Comparison of ENCODE assay signal across 12 mouse cellular contexts in the genomic region with DNA sequence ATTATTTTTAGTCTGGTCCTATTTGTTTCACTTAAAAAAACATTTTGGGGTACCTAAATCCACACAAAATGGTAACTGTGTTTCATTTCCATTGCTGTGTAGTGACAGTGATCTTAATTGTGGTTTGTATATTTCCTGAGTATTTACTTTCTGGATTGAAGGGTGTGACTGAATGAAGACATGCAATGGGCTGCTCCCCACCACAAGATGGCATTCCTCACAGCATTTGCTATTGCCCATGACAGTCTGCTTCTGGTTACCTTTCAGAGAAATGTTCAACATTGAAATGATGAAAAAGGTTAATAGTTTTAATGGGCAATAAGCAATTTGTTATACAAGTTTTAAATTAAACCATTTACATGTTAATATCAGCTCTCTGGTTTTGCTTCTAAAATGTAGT. TPM values are rescaled to one million over a fixed set of nuclear protein-coding genes. Genes with fewer than 3 reads are reported as not detected.
A peak's percentile ranks its signal among the peaks of the same experiment; 100 is the strongest.
DNase-seq lines count a peak whose midpoint lies in the region; ATAC-seq and TF ChIP-seq lines count a peak whose summit lies in the region.
"Had no signal": no experiment of that assay in that cellular context is flagged by ENCODE, and none has a peak within 500 bp of the region (broad histone marks: within the 10 kb centered on the region; RNA-seq: fewer than 3 reads in every experiment).

No protein-coding gene starts in this region.

- no peak for TF ChIP-seq POLR2A in cerebellum, adult 2 months (IDR thresholded peaks at IDR 0.05; ENCODE audit: borderline replicate concordance, insufficient read depth, low read length)
- no peak for TF ChIP-seq POLR2A in lung, adult 2 months (IDR thresholded peaks at IDR 0.05; ENCODE audit: borderline replicate concordance, extremely low read depth, low read depth, low read length)

- no peak for ATAC-seq in heart, postnatal 0 days (ENCODE audit: insufficient read depth, low read depth)
- peak; percentile 73 for ATAC-seq in megakaryocyte progenitor cell, adult 5-6 weeks (replicated peaks; ENCODE audit: poor library complexity)
- ATAC-seq: intestine, embryonic 15.5 days had no signal

- no peaks in the 10 kb centered on the region for H3K36me3 ChIP-seq in heart, postnatal 0 days (replicated peaks; ENCODE audit: control insufficient read depth, insufficient read depth, low read length)
- H3K36me3 ChIP-seq: intestine, embryonic 15.5 days; stomach, embryonic 15.5 days had no signal

- no peak overlapping the region for H3K4me2 ChIP-seq in heart, postnatal 0 days (ENCODE audit: low read depth, low read length)
- H3K4me2 ChIP-seq: intestine, embryonic 15.5 days; stomach, embryonic 15.5 days had no signal

- peak; percentile 63; the same call in 1 of the 2 replicates for TF ChIP-seq CTCF in cerebellum, adult 2 months (IDR thresholded peaks at IDR 0.05; ENCODE audit: borderline replicate concordance, insufficient read depth, low read depth, low read length)
- peak; percentile 60 for TF ChIP-seq CTCF in heart, postnatal 0 days (IDR thresholded peaks at IDR 0.05; ENCODE audit: low read depth)
- TF ChIP-seq CTCF in lung, adult 2 months (IDR thresholded peaks at IDR 0.05; ENCODE audit: insufficient read depth, low read length), result peak; percentile 23; the same call in 1 of the 2 replicates

- H3K9ac ChIP-seq in heart, postnatal 0 days (replicated peaks; ENCODE audit: low read depth, low read length), result no peak overlapping the region
- H3K9ac ChIP-seq: intestine, embryonic 15.5 days; stomach, embryonic 15.5 days had no signal

- H3K27ac ChIP-seq in cerebellum, adult 2 months (ENCODE audit: insufficient read depth, low read length), result no peak overlapping the region
- no peak overlapping the region for H3K27ac ChIP-seq in heart, postnatal 0 days (ENCODE audit: low read depth)
- H3K27ac ChIP-seq: intestine, embryonic 15.5 days; stomach, embryonic 15.5 days had no signal

- H3K4me3 ChIP-seq in cerebellum, adult 2 months (replicated peaks; ENCODE audit: insufficient read depth, low read depth, low read length), result no peak overlapping the region
- no peak overlapping the region for H3K4me3 ChIP-seq in heart, postnatal 0 days (ENCODE audit: low read depth, low read length)
- H3K4me3 ChIP-seq in lung, adult 2 months (replicated peaks; ENCODE audit: extremely low read depth, low read depth, low read length), result no peak overlapping the region
- H3K4me3 ChIP-seq: intestine, embryonic 15.5 days; stomach, embryonic 15.5 days had no signal

- H3K27me3 ChIP-seq in cerebellum, adult 2 months (ENCODE audit: control insufficient read depth, insufficient read depth, low read length), result no peaks in the 10 kb centered on the region
- no peaks in the 10 kb centered on the region for H3K27me3 ChIP-seq in heart, postnatal 0 days (ENCODE audit: control insufficient read depth, insufficient read depth, low read length)
- H3K27me3 ChIP-seq: intestine, embryonic 15.5 days; stomach, embryonic 15.5 days had no signal

- H3K9me3 ChIP-seq in heart, postnatal 0 days (replicated peaks; ENCODE audit: control insufficient read depth, low read length), result no peaks in the 10 kb centered on the region
- H3K9me3 ChIP-seq: intestine, embryonic 15.5 days; stomach, embryonic 15.5 days had no signal

- no peaks in the 10 kb centered on the region for H3K4me1 ChIP-seq in cerebellum, adult 2 months (ENCODE audit: control insufficient read depth, insufficient read depth, low read length)
- H3K4me1 ChIP-seq in heart, postnatal 0 days (ENCODE audit: control insufficient read depth, insufficient read depth), result no peaks in the 10 kb centered on the region
- no peaks in the 10 kb centered on the region for H3K4me1 ChIP-seq in lung, adult 2 months (ENCODE audit: control insufficient read depth, insufficient read depth, low read length)
- H3K4me1 ChIP-seq: intestine, embryonic 15.5 days; stomach, embryonic 15.5 days had no signal

- no peak for TF ChIP-seq EP300 in heart, postnatal 0 days (IDR thresholded peaks at IDR 0.05; ENCODE audit: low read depth)

- peak in 1 of 2 experiments; percentile 37 for DNase-seq in cerebellum, adult 2 months
- no peak for DNase-seq in cerebellum, adult 11-12 months
- DNase-seq in heart, postnatal 0 days (ENCODE audit: low spot score), result no peak
- no peak for DNase-seq in heart, adult 9 months (ENCODE audit: low spot score in 2 of 2)
- DNase-seq in lung, adult 2 months, result no peak
- DNase-seq in lung, postnatal 36 days, result no peak
- DNase-seq in spleen, adult 18-20 months, result no peak
- DNase-seq: adrenal gland, postnatal 25 days had no signal

RNA-seq across cellular contexts. Expression of a gene that starts 8.8 kb away (rescaled TPM):
- 11.0 and 11.5 TPM in 2 replicates for polyA plus RNA-seq in cerebellum, adult 2 months (2012; rRNA removed)
- 2.7 and 5.8 TPM in 2 replicates for total RNA-seq in heart, postnatal 0 days (2014; rRNA removed; ENCODE audit: low replicate concordance)
- polyA plus RNA-seq in heart, postnatal 0 days (2015; fragmentation: Nextera tagmentation; extraction: Ambion mirVana), result 5.7 and 6.1 TPM in 2 replicates
- polyA plus RNA-seq in lung, adult 2 months (2012; rRNA removed), result 2.9 and 4.4 TPM in 2 replicates
- total RNA-seq in megakaryocyte progenitor cell, adult 5-6 weeks (2015), result 5.0 and 5.8 TPM in 2 replicates
- 3.9 and 4.5 TPM in 2 replicates for total RNA-seq in megakaryocyte progenitor cell, adult 5-6 weeks (2017)

RNA-seq across cellular contexts. Expression of a gene that starts 9.2 kb away (rescaled TPM):
- 1.0 and 1.9 TPM in 2 replicates for polyA plus RNA-seq in cerebellum, adult 2 months (2012; rRNA removed)
- total RNA-seq in heart, postnatal 0 days (2014; rRNA removed; ENCODE audit: low replicate concordance), result 1.1 TPM in 1 of 2 replicates, not detected in the other
- polyA plus RNA-seq in heart, postnatal 0 days (2015; fragmentation: Nextera tagmentation; extraction: Ambion mirVana), result 3.8 and 4.8 TPM in 2 replicates
- 0.57 and 1.5 TPM in 2 replicates for polyA plus RNA-seq in lung, adult 2 months (2012; rRNA removed)
- total RNA-seq in megakaryocyte progenitor cell, adult 5-6 weeks (2015), result 2.3 and 2.8 TPM in 2 replicates
- 3.1 and 4.0 TPM in 2 replicates for total RNA-seq in megakaryocyte progenitor cell, adult 5-6 weeks (2017)
- polyA plus RNA-seq: liver, embryonic 16.5 days had no signal
